Mouse (Mus musculus) forebrain, embryonic 14.5 days (tissue): ENCODE results near the gene Ptcra. TPM values are rescaled to one million over a fixed set of nuclear protein-coding genes. Genes with fewer than 3 reads are reported as not detected.
"Not testable (repeated sequence)": the region's sequence is repeated elsewhere in the genome, so short reads cannot be mapped to it uniquely, and the experiment has no call there.

ENCODE experiments used
- ATAC-seq: fragments of 200-750 bp; cut with Nextera tagmentation; 2 replicates; pipeline ENCODE4 v1.8.0; 2017; ENCODE audit warnings: mild to moderate bottlenecking, moderate library complexity
- DNase-seq: peaks from one replicate; pipeline ENCODE4 v3.0.0-alpha.2; 2015; ENCODE audit warnings: low spot score
- H3K27ac ChIP-seq: fragments of 300-500 bp; sonication (generic); 2 replicates; pipeline ENCODE4 v1.5.1; 2014; ENCODE audit warnings: low read depth, mild to moderate bottlenecking, control low read depth, low read length, moderate library complexity
- H3K27me3 ChIP-seq: fragments of 300-500 bp; sonication (generic); replicated peaks from 2 replicates; pipeline ENCODE4 v1.6.1; 2014; ENCODE audit warnings: low read length, control low read depth, mixed read lengths; ENCODE audit not compliant: control insufficient read depth, insufficient read depth
- H3K36me3 ChIP-seq: fragments of 300-500 bp; sonication (generic); 2 replicates; pipeline ENCODE4 v1.6.1; 2014; ENCODE audit warnings: low read length, control low read depth; ENCODE audit not compliant: control insufficient read depth, insufficient read depth
- H3K4me1 ChIP-seq: fragments of 300-500 bp; sonication (generic); 2 replicates; pipeline ENCODE4 v1.6.1; 2014; ENCODE audit warnings: antibody characterized with exemption, low read length, control low read depth; ENCODE audit not compliant: control insufficient read depth, insufficient read depth
- H3K4me2 ChIP-seq: fragments of 300-500 bp; sonication (generic); 2 replicates; pipeline ENCODE4 v1.6.1; 2014; ENCODE audit warnings: mild to moderate bottlenecking, control low read depth, low read length
- H3K4me3 ChIP-seq: fragments of 300-500 bp; sonication (generic); 2 replicates; pipeline ENCODE4 v1.5.1; 2014; ENCODE audit warnings: low read depth, low read length, control low read depth
- H3K9ac ChIP-seq: fragments of 300-500 bp; sonication (generic); 2 replicates; pipeline ENCODE4 v1.6.1; 2014; ENCODE audit warnings: mild to moderate bottlenecking, low read length, control low read depth, moderate library complexity
- H3K9me3 ChIP-seq: fragments of 300-500 bp; sonication (generic); replicated peaks from 2 replicates; pipeline ENCODE4 v1.6.1; 2016; ENCODE audit warnings: low read length, control low read depth, mixed read lengths; ENCODE audit not compliant: control insufficient read depth
- WGBS: fragments of 180-500 bp; shearing (Covaris S2); extraction: QIAGEN DNeasy Blood & Tissue Kit; methylation state at CpG from one replicate; pipeline ENCODE4 v1.1.7; 2014; 5-methylcytosine and 5-hydroxymethylcytosine counted together
- polyA plus RNA-seq: library from polyadenylated mRNA; unstranded; fragments of >200 nt; fragmentation: Nextera tagmentation; extraction: Ambion mirVana; gene quantifications from 2 replicates; pipeline ENCODE4 v1.2.1, GENCODE M21; 2014

Gene Ptcra
- polyA plus RNA-seq, 1 experiment from 2014 or later = 0.22 TPM

- DNase-seq (no peak), ATAC-seq (no peak)
- H3K9ac ChIP-seq = no peak overlapping the region
- H3K4me2 ChIP-seq = no peak overlapping the region
- H3K4me1 ChIP-seq = no peaks in the 10 kb centered on the region
- no peaks in the 10 kb centered on the region for H3K27me3 ChIP-seq
- H3K36me3 ChIP-seq = no peaks in the 10 kb centered on the region
- 84% methylated on average over 2 of the region's 2 CpGs for WGBS
- H3K27ac ChIP-seq = no peak overlapping the region
- H3K9me3 ChIP-seq = no peaks in the 10 kb centered on the region
- no peak overlapping the region for H3K4me3 ChIP-seq
Observed at GRCm38 (mm10) chr17:46792963-46793362, 29.5 kb upstream of the Ptcra start.

GRCm38 (mm10) chr17:46787974-46788373, 24.5 kb upstream of the Ptcra start:
- H3K27ac ChIP-seq, H3K4me1 ChIP-seq, H3K36me3 ChIP-seq, H3K9ac ChIP-seq, H3K4me2 ChIP-seq, ATAC-seq, H3K27me3 ChIP-seq, H3K4me3 ChIP-seq, H3K9me3 ChIP-seq, DNase-seq: not testable (repeated sequence)
- 58% methylated on average over 2 of the region's 2 CpGs for WGBS

GRCm38 (mm10) chr17:46786952-46787351, 23.4 kb upstream of the Ptcra start:
- Histone ChIP-seq H3K4me3 (no peak overlapping the region), H3K4me2 (no peak overlapping the region), H3K27ac (no peak overlapping the region), H3K9me3 (no peaks in the 10 kb centered on the region), H3K27me3 (no peaks in the 10 kb centered on the region), H3K36me3 (no peaks in the 10 kb centered on the region), H3K4me1 (no peaks in the 10 kb centered on the region), H3K9ac (no peak overlapping the region)
- WGBS = 97% methylated on average over 5 of the region's 5 CpGs
- no peak for DNase-seq
- no peak for ATAC-seq

GRCm38 (mm10) chr17:46783222-46783565, 19.7 kb upstream of the Ptcra start:
- Histone ChIP-seq H3K36me3 (peaks cover 25% of the 10 kb centered on the region), H3K4me1 (no peaks in the 10 kb centered on the region), H3K27ac (no peak overlapping the region), H3K4me3 (peak overlapping the region; percentile 62), H3K9me3 (no peaks in the 10 kb centered on the region), H3K27me3 (no peaks in the 10 kb centered on the region), H3K4me2 (peak overlapping the region; percentile 54; the same call in 1 of the 2 replicates), H3K9ac (peak overlapping the region; percentile 78; the same call in 1 of the 2 replicates)
- ATAC-seq = peak; percentile 45
- no peak for DNase-seq
- 85% methylated on average over 2 of the region's 2 CpGs for WGBS

GRCm38 (mm10) chr17:46782341-46783221, 19.1 kb upstream of the Ptcra start, which contains the start of gene Rpl7l1:
Gene Rpl7l1, minus strand, starts transcription at chr17:46782672.
- Histone ChIP-seq H3K4me1 (no peaks in the 10 kb centered on the region), H3K9ac (peak within 1 kb of the TSS; percentile 78), H3K9me3 (no peaks in the 10 kb centered on the region), H3K27me3 (no peaks in the 10 kb centered on the region), H3K4me2 (peak within 1 kb of the TSS; percentile 54), H3K36me3 (peaks cover 31% of the 10 kb centered on the region), H3K4me3 (peak within 1 kb of the TSS; percentile 62), H3K27ac (peak within 1 kb of the TSS; percentile 84)
- WGBS = under 1% methylated on average over 44 of the region's 44 CpGs
- DNase-seq (peak; percentile 97), ATAC-seq (peak; percentile 97)

GRCm38 (mm10) chr17:46781876-46782275, 18.4 kb upstream of the Ptcra start:
- Histone ChIP-seq H3K27me3 (no peaks in the 10 kb centered on the region), H3K4me1 (no peaks in the 10 kb centered on the region), H3K36me3 (peaks cover 38% of the 10 kb centered on the region), H3K27ac (peak overlapping the region; percentile 84), H3K4me3 (peak overlapping the region; percentile 62), H3K9me3 (no peaks in the 10 kb centered on the region), H3K9ac (peak overlapping the region; percentile 78), H3K4me2 (peak overlapping the region; percentile 54)
- DNase-seq = peak; percentile 4
- ATAC-seq = no peak
- WGBS = 4% methylated on average over 11 of the region's 11 CpGs

- WGBS = 87% methylated on average over 3 of the region's 3 CpGs
- ATAC-seq (no peak), DNase-seq (no peak)
- Histone ChIP-seq H3K4me1 (peaks cover 14% of the 10 kb centered on the region), H3K4me3 (no peak overlapping the region), H3K4me2 (no peak overlapping the region), H3K27ac (no peak overlapping the region), H3K27me3 (no peaks in the 10 kb centered on the region), H3K36me3 (peaks cover 65% of the 10 kb centered on the region), H3K9ac (no peak overlapping the region), H3K9me3 (no peaks in the 10 kb centered on the region)
Observed at GRCm38 (mm10) chr17:46776087-46776486, 12.6 kb upstream of the Ptcra start.

- Histone ChIP-seq H3K27me3 (no peaks in the 10 kb centered on the region), H3K9me3 (no peaks in the 10 kb centered on the region), H3K36me3 (peaks cover 60% of the 10 kb centered on the region), H3K4me2 (no peak overlapping the region), H3K27ac (no peak overlapping the region), H3K4me1 (peaks cover 14% of the 10 kb centered on the region), H3K4me3 (no peak overlapping the region), H3K9ac (no peak overlapping the region)
- no peak for ATAC-seq
- no peak for DNase-seq
- WGBS = 95% methylated on average over 9 of the region's 9 CpGs
Observed at GRCm38 (mm10) chr17:46775070-46775469, 11.6 kb upstream of the Ptcra start.

- peaks cover 14% of the 10 kb centered on the region for H3K4me1 ChIP-seq
- H3K36me3 ChIP-seq = peaks cover 50% of the 10 kb centered on the region
- DNase-seq (no peak), ATAC-seq (no peak)
- H3K9me3 ChIP-seq = no peaks in the 10 kb centered on the region
- 44% methylated on average over 2 of the region's 2 CpGs for WGBS
- H3K9ac ChIP-seq = no peak overlapping the region
- no peaks in the 10 kb centered on the region for H3K27me3 ChIP-seq
- H3K27ac ChIP-seq = peak overlapping the region; percentile 41; the same call in 1 of the 2 replicates
- no peak overlapping the region for H3K4me3 ChIP-seq
- peak overlapping the region; percentile 83 for H3K4me2 ChIP-seq
Observed at GRCm38 (mm10) chr17:46774131-46774472, 10.6 kb upstream of the Ptcra start.
